Mouse (Mus musculus) hindbrain, postnatal 0 days (tissue): ENCODE measurements around the gene Slc31a2. TPM values are rescaled to one million over a fixed set of nuclear protein-coding genes. Genes with fewer than 3 reads are reported as not detected.

Source experiments
- ATAC-seq: fragments of 200-750 bp; cut with Nextera tagmentation; 2 replicates; pipeline ENCODE4 v1.8.0; 2017; ENCODE audit warnings: mild to moderate bottlenecking, moderate TSS enrichment, moderate library complexity
- DNase-seq: peaks from one replicate; pipeline ENCODE4 v3.0.0-alpha.2; 2015; ENCODE audit warnings: low spot score
- H3K27ac ChIP-seq: fragments of 300-500 bp; sonication (generic); 2 replicates; pipeline ENCODE4 v1.5.1; 2014; ENCODE audit warnings: mild to moderate bottlenecking
- H3K27me3 ChIP-seq: fragments of 300-500 bp; sonication (generic); 2 replicates; pipeline ENCODE4 v1.6.1; 2014; ENCODE audit warnings: low read length, mixed read lengths; ENCODE audit not compliant: insufficient read depth
- H3K36me3 ChIP-seq: fragments of 300-500 bp; sonication (generic); 2 replicates; pipeline ENCODE4 v1.6.1; 2014; ENCODE audit warnings: low read length, mixed read lengths; ENCODE audit not compliant: insufficient read depth
- H3K4me1 ChIP-seq: fragments of 300-500 bp; sonication (generic); 2 replicates; pipeline ENCODE4 v1.6.1; 2014; ENCODE audit warnings: antibody characterized with exemption, low read length, mixed read lengths; ENCODE audit not compliant: insufficient read depth
- H3K4me2 ChIP-seq: fragments of 300-500 bp; sonication (generic); 2 replicates; pipeline ENCODE4 v1.6.1; 2014; ENCODE audit warnings: low read depth, mild to moderate bottlenecking, low read length, moderate library complexity, mixed read lengths
- H3K4me3 ChIP-seq: fragments of 300-500 bp; sonication (generic); 2 replicates; pipeline ENCODE4 v1.5.1; 2014; ENCODE audit warnings: low read length
- H3K9ac ChIP-seq: fragments of 300-500 bp; sonication (generic); replicated peaks from 2 replicates; pipeline ENCODE4 v1.6.1; 2014; ENCODE audit warnings: mild to moderate bottlenecking, low read length, moderate library complexity, mixed read lengths
- H3K9me3 ChIP-seq: fragments of 300-500 bp; sonication (generic); 2 replicates; pipeline ENCODE4 v1.6.1; 2016; ENCODE audit warnings: low read length, mixed read lengths
- CTCF ChIP-seq: IDR thresholded peaks from 2 replicates; pipeline ENCODE4 v1.5.1; 2016; ENCODE audit warnings: antibody characterized with exemption, control low read depth, low read depth
- WGBS: fragments of 180-500 bp; shearing (Covaris S2); extraction: QIAGEN DNeasy Blood & Tissue Kit; methylation state at CpG from one replicate; pipeline ENCODE4 v1.1.7; 2014; 5-methylcytosine and 5-hydroxymethylcytosine counted together
- polyA plus RNA-seq: library from polyadenylated mRNA; unstranded; fragments of >200 nt; fragmentation: Nextera tagmentation; extraction: Ambion mirVana; gene quantifications from 2 replicates; pipeline ENCODE4 v1.2.1, GENCODE M21; 2015
- total RNA-seq: library from RNA; depleted of rRNA; stranded (reverse); fragments of >200 nt; gene quantifications from 2 replicates; pipeline ENCODE4 v1.2.3, GENCODE M21; 2014; rRNA removed

Gene Slc31a2
- total and polyA plus RNA-seq, 2 experiments from 2014 or later: 12.2 to 17.7 TPM

GRCm38 (mm10) chr4:62338536-62338935 is 76.2 kb downstream of the Slc31a2 start:
- Histone ChIP-seq H3K36me3 (peaks cover 31% of the 10 kb centered on the region), H3K4me3 (no peak overlapping the region), H3K27ac (no peak overlapping the region), H3K4me1 (no peaks in the 10 kb centered on the region), H3K27me3 (no peaks in the 10 kb centered on the region), H3K9me3 (no peaks in the 10 kb centered on the region), H3K9ac (no peak overlapping the region), H3K4me2 (no peak overlapping the region)
- WGBS: 90% methylated on average over 5 of the region's 5 CpGs
- TF ChIP-seq CTCF: no peak
- ATAC-seq (no peak), DNase-seq (no peak)

- no peak for DNase-seq
- H3K27ac ChIP-seq: no peak overlapping the region
- H3K9ac ChIP-seq: no peak overlapping the region
- no peak for ATAC-seq
- H3K4me1 ChIP-seq: no peaks in the 10 kb centered on the region
- 94% methylated on average over 1 of the region's 1 CpGs for WGBS
- no peak overlapping the region for H3K4me2 ChIP-seq
- TF ChIP-seq CTCF: peak; percentile 27
- no peaks in the 10 kb centered on the region for H3K9me3 ChIP-seq
- H3K4me3 ChIP-seq: no peak overlapping the region
- H3K36me3 ChIP-seq: peaks cover 20% of the 10 kb centered on the region
- H3K27me3 ChIP-seq: no peaks in the 10 kb centered on the region
Measured at GRCm38 (mm10) chr4:62344000-62344399, 81.6 kb downstream of the Slc31a2 start.

GRCm38 (mm10) chr4:62345827-62346226 is 83.5 kb downstream of the Slc31a2 start:
- Histone ChIP-seq H3K4me3 (no peak overlapping the region), H3K4me2 (no peak overlapping the region), H3K4me1 (no peaks in the 10 kb centered on the region), H3K9me3 (no peaks in the 10 kb centered on the region), H3K27ac (no peak overlapping the region), H3K27me3 (no peaks in the 10 kb centered on the region), H3K9ac (no peak overlapping the region), H3K36me3 (peaks cover 13% of the 10 kb centered on the region)
- DNase-seq (no peak), ATAC-seq (no peak)
- no peak for TF ChIP-seq CTCF
- WGBS: 89% methylated on average over 4 of the region's 4 CpGs

- Histone ChIP-seq H3K9ac (no peak overlapping the region), H3K9me3 (no peaks in the 10 kb centered on the region), H3K4me2 (no peak overlapping the region), H3K4me3 (no peak overlapping the region), H3K4me1 (no peaks in the 10 kb centered on the region), H3K27ac (no peak overlapping the region), H3K36me3 (peaks cover 25% of the 10 kb centered on the region), H3K27me3 (no peaks in the 10 kb centered on the region)
- WGBS: 71% methylated on average over 9 of the region's 9 CpGs
- TF ChIP-seq CTCF: no peak
- ATAC-seq (no peak), DNase-seq (no peak)
Measured at GRCm38 (mm10) chr4:62347605-62348328, 85.4 kb downstream of the Slc31a2 start.

Other genes with a start within 250 kb of the Slc31a2 start
- not detected in 2 replicates for gene Mup20, start 208.4 kb upstream of the Slc31a2 start, total RNA-seq
- not detected in 2 replicates for gene Mup20, start 208.4 kb upstream of the Slc31a2 start, polyA plus RNA-seq
- gene Mup3, start 175.2 kb upstream of the Slc31a2 start, total RNA-seq: not detected in 2 replicates
- not detected in 2 replicates for gene Mup3, start 175.2 kb upstream of the Slc31a2 start, polyA plus RNA-seq
- gene Mup21, start 111.7 kb upstream of the Slc31a2 start, total RNA-seq: not detected in 2 replicates
- gene Mup21, start 111.7 kb upstream of the Slc31a2 start, polyA plus RNA-seq: not detected in 2 replicates
- 12.5 and 14.4 TPM in 2 replicates for gene Zfp37, start 31.5 kb upstream of the Slc31a2 start, total RNA-seq
- gene Zfp37, start 31.5 kb upstream of the Slc31a2 start, polyA plus RNA-seq: 15.6 and 16.2 TPM in 2 replicates
- gene Fkbp15, start 98.0 kb downstream of the Slc31a2 start, total RNA-seq: 38.3 and 43.0 TPM in 2 replicates
- 22.6 and 23.7 TPM in 2 replicates for gene Fkbp15, start 98.0 kb downstream of the Slc31a2 start, polyA plus RNA-seq
- 17.3 and 20.8 TPM in 2 replicates for gene Slc31a1, start 98.2 kb downstream of the Slc31a2 start, total RNA-seq
- gene Slc31a1, start 98.2 kb downstream of the Slc31a2 start, polyA plus RNA-seq: 45.3 and 46.3 TPM in 2 replicates
- gene Cdc26, start 146.1 kb downstream of the Slc31a2 start, total RNA-seq: 24.7 and 30.1 TPM in 2 replicates
- 75.2 and 78.3 TPM in 2 replicates for gene Cdc26, start 146.1 kb downstream of the Slc31a2 start, polyA plus RNA-seq
- gene Prpf4, start 146.2 kb downstream of the Slc31a2 start, total RNA-seq: 14.3 and 19.6 TPM in 2 replicates
- 12.2 and 13.8 TPM in 2 replicates for gene Prpf4, start 146.2 kb downstream of the Slc31a2 start, polyA plus RNA-seq
- gene Rnf183, start 172.7 kb downstream of the Slc31a2 start, total RNA-seq: 0.93 and 3.4 TPM in 2 replicates
- gene Rnf183, start 172.7 kb downstream of the Slc31a2 start, polyA plus RNA-seq: 0.14 TPM in 1 of 2 replicates, not detected in the other
- gene Wdr31, start 208.3 kb downstream of the Slc31a2 start, total RNA-seq: 3.5 and 4.3 TPM in 2 replicates
- 16.4 and 17.6 TPM in 2 replicates for gene Wdr31, start 208.3 kb downstream of the Slc31a2 start, polyA plus RNA-seq
- gene Bspry, start 217.5 kb downstream of the Slc31a2 start, total RNA-seq: 0.37 and 2.0 TPM in 2 replicates
- gene Bspry, start 217.5 kb downstream of the Slc31a2 start, polyA plus RNA-seq: 0.95 and 0.96 TPM in 2 replicates
- gene Hdhd3, start 240.9 kb downstream of the Slc31a2 start, total RNA-seq: 4.1 and 5.1 TPM in 2 replicates
- 5.8 and 6.8 TPM in 2 replicates for gene Hdhd3, start 240.9 kb downstream of the Slc31a2 start, polyA plus RNA-seq